Mouse (Mus musculus) gastrocnemius, postnatal 25 days (tissue): ENCODE measurements around the gene Asb10. TPM values are rescaled to one million over a fixed set of nuclear protein-coding genes. Genes with fewer than 3 reads are reported as not detected.

Source experiments
- DNase-seq: peaks from one replicate; pipeline ENCODE4 v3.0.0; 2022
- total RNA-seq, 2 experiments: library from RNA; stranded (reverse); gene quantifications; 1 replicate in 1 of 2; 2 replicates in 1 of 2; pipeline ENCODE4 v1.2.3; 2021

Asb10 gene
- total RNA-seq, 2 experiments from 2014 or later: 33.2 to 66.7 TPM

DNA sequence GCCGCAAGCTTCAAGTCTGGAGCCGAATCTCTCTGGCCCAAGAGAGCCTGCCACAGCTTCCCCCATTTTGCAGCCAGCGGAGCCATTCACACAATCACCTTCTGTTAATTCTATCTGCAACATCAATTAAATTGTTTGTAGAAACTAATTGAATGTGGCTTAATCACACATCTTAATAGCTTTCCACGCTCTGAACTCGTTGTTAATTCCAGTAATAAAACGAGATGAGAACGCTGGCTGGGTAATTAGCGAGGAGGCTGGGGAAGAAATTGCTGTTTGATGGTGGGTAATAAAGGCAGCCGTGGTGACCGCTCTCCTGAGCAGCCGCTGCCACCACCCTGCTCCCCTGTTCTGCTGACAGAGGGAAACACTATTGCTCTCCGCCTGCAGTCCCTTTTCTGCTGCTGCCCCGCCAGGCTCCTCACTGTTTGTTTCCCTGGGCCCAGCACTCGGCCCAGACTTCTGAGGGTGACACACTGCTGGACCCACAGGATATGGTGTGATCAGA, 50.3 kb downstream of the Asb10 start:
- DNase-seq: no peak

DNA sequence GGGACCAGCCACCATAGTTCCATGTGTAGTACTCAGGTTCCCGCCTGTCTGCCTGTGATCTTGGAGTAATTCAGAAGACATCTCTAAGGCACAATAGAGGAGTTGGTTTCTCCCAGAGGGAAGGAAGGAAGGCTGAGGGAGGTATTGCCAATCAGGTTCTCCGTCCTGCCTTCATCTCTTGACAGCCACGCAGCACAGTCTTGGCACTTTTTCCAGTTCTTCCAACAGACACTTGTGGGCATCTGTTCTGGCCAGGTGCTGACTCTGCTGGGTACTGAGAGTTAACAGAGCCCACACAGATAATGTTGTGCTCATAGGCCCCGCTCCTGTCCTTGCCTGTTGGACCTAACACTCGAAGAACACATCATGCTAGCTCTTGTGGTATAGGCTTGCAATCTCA, 54.0 kb downstream of the Asb10 start:
- no peak for DNase-seq

DNA sequence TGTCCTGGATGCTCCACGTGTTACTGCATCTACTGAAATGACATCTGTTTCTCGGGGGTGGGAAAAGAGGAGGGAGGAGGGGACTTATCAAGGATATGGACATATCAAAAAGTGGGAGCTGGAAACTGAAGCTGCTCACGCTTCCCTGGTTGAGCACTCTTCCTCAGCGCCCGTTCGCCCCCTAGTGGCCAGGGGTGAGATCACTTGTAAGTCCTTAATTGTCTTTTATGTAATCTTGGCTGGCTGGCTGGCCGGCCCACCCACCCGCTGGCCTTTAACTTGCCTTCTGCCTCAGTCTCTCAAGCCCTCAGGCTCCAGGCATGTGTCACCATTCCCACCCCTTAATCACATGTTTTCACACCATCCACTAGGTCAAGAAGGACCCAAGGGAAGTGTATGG, 54.7 kb downstream of the Asb10 start:
- peak; percentile 76 for DNase-seq

DNA sequence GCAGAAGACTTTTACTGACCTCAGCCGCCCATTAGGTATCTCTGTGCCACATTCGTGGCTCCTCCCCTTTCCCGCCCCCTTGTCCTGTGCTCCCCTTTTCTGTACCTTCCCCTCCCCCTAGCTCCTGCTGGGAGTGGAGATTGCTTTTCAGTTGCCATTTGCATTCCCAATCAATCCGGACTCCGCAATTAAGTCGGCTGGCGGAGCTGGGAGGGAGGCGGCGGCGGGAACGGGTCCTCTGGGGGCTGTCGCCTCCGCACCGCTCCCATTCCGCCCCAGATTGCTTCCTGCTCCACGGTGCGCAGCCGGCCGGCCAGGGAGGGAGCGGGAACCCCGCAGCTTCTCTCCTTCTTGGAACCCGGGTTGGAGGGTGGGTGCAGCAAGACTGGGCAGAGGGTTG, 55.8 kb downstream of the Asb10 start:
- no peak for DNase-seq

DNA sequence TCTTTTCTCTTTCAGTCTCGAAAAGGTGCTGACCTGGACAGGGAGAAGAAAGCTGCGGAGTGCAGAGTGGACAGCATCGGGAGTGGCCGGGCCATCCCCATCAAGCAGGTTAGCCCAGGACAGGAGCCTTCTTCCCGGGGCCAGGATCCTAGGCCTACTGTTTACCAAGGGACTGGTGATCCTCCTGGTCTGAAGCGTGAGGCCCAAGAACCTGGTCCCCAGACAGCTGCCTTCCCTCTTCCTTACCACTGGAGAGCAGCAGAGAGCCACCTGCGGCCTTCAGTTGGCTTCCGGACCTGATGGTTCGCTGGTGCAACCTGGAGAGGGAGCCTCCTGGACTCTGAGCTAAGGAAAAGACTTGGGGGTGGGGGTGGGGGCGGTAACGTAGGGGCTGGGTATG, 57.5 kb downstream of the Asb10 start:
- no peak for DNase-seq

Other genes starting within 250 kb of the Asb10 start
- gene Kcnh2, start 189.4 kb downstream of the Asb10 start, total RNA-seq: 1 to 10 TPM; 2.1 to 3.7 TPM
- gene Nos3, start 176.2 kb downstream of the Asb10 start, total RNA-seq: 1 to 10 TPM; 5.6 to 7.7 TPM
- gene Atg9b, start 148.8 kb downstream of the Asb10 start, total RNA-seq: under 1 TPM; 0.10 to 0.19 TPM
- 10 to 100 TPM; 33.1 to 40.2 TPM for gene Abcb8, start 147.3 kb downstream of the Asb10 start, total RNA-seq
- under 1 TPM in 1 of 2 experiments, not detected in 1; 0.19 TPM for gene Asic3, start 127.6 kb downstream of the Asb10 start, total RNA-seq
- gene Cdk5, start 117.4 kb downstream of the Asb10 start, total RNA-seq: 10 to 100 TPM; 11.7 to 13.7 TPM
- gene Slc4a2, start 117.1 kb downstream of the Asb10 start, total RNA-seq: 10 to 100 TPM; 17.9 to 19.9 TPM
- gene Fastk, start 95.7 kb downstream of the Asb10 start, total RNA-seq: 100 to 1,000 TPM; 169 to 176 TPM
- 10 to 100 TPM; 17.2 to 18.9 TPM for gene Tmub1, start 93.1 kb downstream of the Asb10 start, total RNA-seq
- 10 to 100 TPM; 52.4 to 56.0 TPM for gene Agap3, start 88.8 kb downstream of the Asb10 start, total RNA-seq
- gene Gbx1, start 13.8 kb downstream of the Asb10 start, total RNA-seq: not detected
- not detected for gene 4931409K22Rik, start 15.8 kb upstream of the Asb10 start, total RNA-seq
- gene Abcf2, start 36.5 kb upstream of the Asb10 start, total RNA-seq: 10 to 100 TPM; 88.0 to 97.0 TPM
- gene Chpf2, start 45.8 kb upstream of the Asb10 start, total RNA-seq: 1 to 10 TPM; 8.0 to 10.0 TPM
- 100 to 1,000 TPM; 125 to 163 TPM for gene Smarcd3, start 83.4 kb upstream of the Asb10 start, total RNA-seq
- 10 to 100 TPM; 21.9 to 23.0 TPM for gene Nub1, start 144.6 kb upstream of the Asb10 start, total RNA-seq
- gene Wdr86, start 189.7 kb upstream of the Asb10 start, total RNA-seq: not detected
- not detected for gene Crygn, start 217.0 kb upstream of the Asb10 start, total RNA-seq